ENCODE assay signal across 8 mouse cellular contexts in the genomic region with DNA sequence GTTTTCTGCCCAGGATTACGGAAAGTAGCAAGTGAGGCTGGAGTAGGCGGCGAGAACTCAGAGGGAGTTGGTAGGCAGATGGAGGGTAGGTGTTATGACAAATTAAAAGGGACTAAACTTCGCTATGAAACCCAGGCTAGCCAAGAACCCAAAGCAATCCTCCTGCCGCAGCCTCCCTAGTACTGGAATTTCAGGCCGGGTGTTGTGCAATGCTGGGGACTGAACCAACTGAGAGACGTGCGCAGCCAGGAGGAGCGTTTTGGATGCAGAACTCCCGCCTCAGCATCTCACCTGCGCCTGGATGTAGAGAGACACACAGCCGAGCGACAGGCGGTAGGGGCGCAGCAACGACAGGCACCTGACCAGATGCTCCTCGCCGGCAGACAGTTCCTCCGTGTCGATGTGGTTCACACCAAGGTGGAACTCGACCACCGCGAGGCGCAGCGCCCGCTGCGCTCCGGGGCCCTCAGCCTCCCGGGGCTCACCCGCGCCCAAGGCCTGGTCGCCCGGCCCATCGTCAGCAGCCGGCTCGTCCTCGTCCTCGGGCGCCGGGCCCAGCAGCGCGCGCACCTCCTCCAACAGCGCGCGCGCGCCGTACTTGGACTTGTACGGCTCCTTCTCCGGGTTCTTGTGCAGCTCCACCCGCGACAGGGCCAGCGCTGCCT. TPM values are rescaled to one million over a fixed set of nuclear protein-coding genes. Genes with fewer than 3 reads are reported as not detected.
DNase-seq lines count a peak whose midpoint lies in the region; ATAC-seq and TF ChIP-seq lines count a peak whose summit lies in the region.

No protein-coding gene starts in this region.

- intact Hi-C loops in left cerebral cortex, postnatal 14 days (cut with DNase I): no loop called here

- H3K36me3 ChIP-seq in kidney, embryonic 14.5 days (ENCODE audit: control insufficient read depth, insufficient read depth, low read length): peaks cover 52% of the 10 kb centered on the region
- peaks cover 23% of the 10 kb centered on the region for H3K36me3 ChIP-seq in ES-E14 (ENCODE audit: control insufficient read depth, insufficient read depth, low read length, poor library complexity, severe bottlenecking)
- H3K36me3 ChIP-seq in embryonic facial prominence, embryonic 15.5 days: peaks cover 47% of the 10 kb centered on the region
- peaks cover 54% of the 10 kb centered on the region for H3K36me3 ChIP-seq in neural tube, embryonic 13.5 days

- no peak overlapping the region for H3K27ac ChIP-seq in kidney, embryonic 14.5 days (ENCODE audit: low read depth, low read length)
- H3K27ac ChIP-seq in ES-E14 (ENCODE audit: insufficient read depth, low read depth, low read length, poor library complexity, severe bottlenecking): no peak overlapping the region
- peak overlapping the region; percentile 83 for H3K27ac ChIP-seq in embryonic facial prominence, embryonic 15.5 days (replicated peaks)
- H3K27ac ChIP-seq in neural tube, embryonic 13.5 days (replicated peaks): peak overlapping the region; percentile 86

- no peaks in the 10 kb centered on the region for H3K9me3 ChIP-seq in kidney, embryonic 14.5 days (ENCODE audit: control insufficient read depth, low read length)
- no peaks in the 10 kb centered on the region for H3K9me3 ChIP-seq in ES-E14 (ENCODE audit: control insufficient read depth, insufficient read depth, low read depth, low read length)
- H3K9me3 ChIP-seq in embryonic facial prominence, embryonic 15.5 days (replicated peaks): no peaks in the 10 kb centered on the region
- H3K9me3 ChIP-seq in neural tube, embryonic 13.5 days: no peaks in the 10 kb centered on the region

- peak overlapping the region; percentile 87 for H3K4me3 ChIP-seq in kidney, embryonic 14.5 days (ENCODE audit: low read length)
- H3K4me3 ChIP-seq in ES-E14 (ENCODE audit: insufficient read depth in 1 of 2, low read depth in 1 of 2, low read length in 2 of 2, poor library complexity in 1 of 2, severe bottlenecking in 1 of 2): peak overlapping the region; percentile 73 to 82
- peak overlapping the region; percentile 94 for H3K4me3 ChIP-seq in embryonic facial prominence, embryonic 15.5 days (replicated peaks)
- H3K4me3 ChIP-seq in neural tube, embryonic 13.5 days: peak overlapping the region; percentile 89

- 1% methylated on average over 52 of the region's 54 CpGs for WGBS in kidney, embryonic 14.5 days
- WGBS in embryonic facial prominence, embryonic 15.5 days: 1% methylated on average over 54 of the region's 54 CpGs
- 1% methylated on average over 53 of the region's 54 CpGs for WGBS in neural tube, embryonic 13.5 days

- ATAC-seq in kidney, embryonic 14.5 days (ENCODE audit: low FRiP score, low TSS enrichment): peak; percentile 87; the same call in 1 of the 2 replicates
- ATAC-seq in embryonic facial prominence, embryonic 15.5 days (ENCODE audit: insufficient number of reproducible peaks, low FRiP score, low TSS enrichment, low read depth): peak; percentile 78
- peak; percentile 80 for ATAC-seq in neural tube, embryonic 13.5 days (ENCODE audit: low read depth)

- in situ Hi-C loops in ES-E14 (cut with MboI; ENCODE audit: low sequenced_read_pairs in 2 of 2, unreplicated experiment in 2 of 2): no loop called here

- no peaks in the 10 kb centered on the region for H3K27me3 ChIP-seq in kidney, embryonic 14.5 days (ENCODE audit: control insufficient read depth, insufficient read depth, low read length)
- H3K27me3 ChIP-seq in embryonic facial prominence, embryonic 15.5 days: no peaks in the 10 kb centered on the region
- no peaks in the 10 kb centered on the region for H3K27me3 ChIP-seq in neural tube, embryonic 13.5 days

- peak overlapping the region; percentile 90 for H3K9ac ChIP-seq in kidney, embryonic 14.5 days (ENCODE audit: low read depth, low read length)
- H3K9ac ChIP-seq in ES-E14 (ENCODE audit: insufficient read depth, low read depth, low read length, poor library complexity, severe bottlenecking): peak overlapping the region; percentile 87
- H3K9ac ChIP-seq in embryonic facial prominence, embryonic 15.5 days: peak overlapping the region; percentile 76
- peak overlapping the region; percentile 92 for H3K9ac ChIP-seq in neural tube, embryonic 13.5 days

- peaks cover 7% of the 10 kb centered on the region; the same call in 1 of the 2 replicates for H3K4me1 ChIP-seq in kidney, embryonic 14.5 days (ENCODE audit: control insufficient read depth, insufficient read depth, low read length)
- no peaks in the 10 kb centered on the region for H3K4me1 ChIP-seq in ES-E14 (ENCODE audit: control insufficient read depth in 2 of 2, insufficient read depth in 2 of 2, low read length in 2 of 2, poor library complexity in 1 of 2)
- H3K4me1 ChIP-seq in embryonic facial prominence, embryonic 15.5 days: peaks cover 14% of the 10 kb centered on the region
- peaks cover 19% of the 10 kb centered on the region for H3K4me1 ChIP-seq in neural tube, embryonic 13.5 days (replicated peaks)

- peak overlapping the region; percentile 86 for H3K4me2 ChIP-seq in kidney, embryonic 14.5 days (replicated peaks; ENCODE audit: low read depth, low read length)
- peak overlapping the region; percentile 85 for H3K4me2 ChIP-seq in embryonic facial prominence, embryonic 15.5 days (replicated peaks)
- peak overlapping the region; percentile 97 for H3K4me2 ChIP-seq in neural tube, embryonic 13.5 days

- DNase-seq in kidney, adult 9 months: no peak
- DNase-seq in ES-E14 (ENCODE audit: low read depth, low spot score): no peak
- DNase-seq in left cerebral cortex, postnatal 14 days (ENCODE audit: low spot score in 2 of 2): peak; percentile 35 to 40
- no peak for DNase-seq in spleen, postnatal 14 days (ENCODE audit: low spot score in 2 of 2)
- DNase-seq in natural killer cell, adult 2 months (ENCODE audit: low spot score in 2 of 2): no peak

TF ChIP-seq in ES-E14, 5 proteins besides CTCF, POLR2A, EP300 and RAD21:
- TF ChIP-seq CHD2 (IDR thresholded peaks at IDR 0.05; ENCODE audit: low read depth, low read length) (no peak), ZNF384 (IDR thresholded peaks at IDR 0.05; ENCODE audit: low read depth, low read length) (no peak), HCFC1 (IDR thresholded peaks at IDR 0.05; ENCODE audit: borderline replicate concordance, insufficient read depth, low read length) (no peak), ZC3H11A (IDR thresholded peaks at IDR 0.05; ENCODE audit: borderline replicate concordance, low read depth, low read length) (no peak), MAFK (IDR thresholded peaks at IDR 0.05; ENCODE audit: insufficient read depth, low read depth, low read length) (no peak)
TF ChIP-seq in ES-E14: peak in this region for 0.

RNA-seq across cellular contexts. Expression of a gene that starts 0.5 kb away (rescaled TPM):
- polyA plus RNA-seq in kidney, embryonic 14.5 days (2014; fragmentation: Nextera tagmentation; extraction: Ambion mirVana): 32.4 and 41.5 TPM in 2 replicates
- 12.7 and 17.3 TPM in 2 replicates for total RNA-seq in ES-E14 (2012; rRNA removed)
- polyA plus RNA-seq in embryonic facial prominence, embryonic 15.5 days (2015; fragmentation: Nextera tagmentation; extraction: Ambion mirVana): 41.7 and 43.0 TPM in 2 replicates
- 100 to 1,000 TPM; 167 to 172 TPM for total RNA-seq in left cerebral cortex, postnatal 14 days (2021)
- polyA plus RNA-seq in neural tube, embryonic 13.5 days (2015; fragmentation: Nextera tagmentation; extraction: Ambion mirVana): 73.1 and 77.1 TPM in 2 replicates

RNA-seq across cellular contexts. Expression of a gene that starts 24.3 kb away (rescaled TPM):
- polyA plus RNA-seq in kidney, embryonic 14.5 days (2014; fragmentation: Nextera tagmentation; extraction: Ambion mirVana): 23.4 and 36.3 TPM in 2 replicates
- 164 and 185 TPM in 2 replicates for total RNA-seq in ES-E14 (2012; rRNA removed)
- 18.2 TPM in 2 replicates for polyA plus RNA-seq in embryonic facial prominence, embryonic 15.5 days (2015; fragmentation: Nextera tagmentation; extraction: Ambion mirVana)
- 10 to 100 TPM; 23.6 to 24.0 TPM for total RNA-seq in left cerebral cortex, postnatal 14 days (2021)
- polyA plus RNA-seq in neural tube, embryonic 13.5 days (2015; fragmentation: Nextera tagmentation; extraction: Ambion mirVana): 14.9 and 17.1 TPM in 2 replicates

RNA-seq across cellular contexts. Expression of a gene that starts 50.6 kb away (rescaled TPM):
- polyA plus RNA-seq in kidney, embryonic 14.5 days (2014; fragmentation: Nextera tagmentation; extraction: Ambion mirVana): 5.7 and 9.2 TPM in 2 replicates
- 5.4 and 33.6 TPM in 2 replicates for total RNA-seq in ES-E14 (2012; rRNA removed)
- polyA plus RNA-seq in embryonic facial prominence, embryonic 15.5 days (2015; fragmentation: Nextera tagmentation; extraction: Ambion mirVana): 43.9 and 48.5 TPM in 2 replicates
- total RNA-seq in left cerebral cortex, postnatal 14 days (2021): 10 to 100 TPM in 1 of 2 experiments, 1 to 10 TPM in 1; 9.7 to 11.1 TPM
- 8.3 TPM in 2 replicates for polyA plus RNA-seq in neural tube, embryonic 13.5 days (2015; fragmentation: Nextera tagmentation; extraction: Ambion mirVana)

Comparison
In these comparisons a context has a peak if more than half of its experiments do, and no peak if none do; other contexts are left out.
1. H3K27ac ChIP-seq: peak in embryonic facial prominence, embryonic 15.5 days (single experiment) and neural tube, embryonic 13.5 days (single experiment); none in kidney, embryonic 14.5 days (single experiment) and ES-E14 (single experiment).
2. DNase-seq: peak in left cerebral cortex, postnatal 14 days (2 of 2); none in kidney, adult 9 months (single experiment), ES-E14 (single experiment), spleen, postnatal 14 days (0 of 2) and natural killer cell, adult 2 months (0 of 2).
3. Peak in every context shown above with its lines, with median percentiles within 50 percentile points of each other: ATAC-seq, H3K4me2 ChIP-seq, H3K4me3 ChIP-seq and H3K9ac ChIP-seq.